Mouse (Mus musculus) spleen, adult 2 months (tissue): Measurements from ENCODE around the gene Calcoco1. TPM values are rescaled to one million over a fixed set of nuclear protein-coding genes. Genes with fewer than 3 reads are reported as not detected.

Experiments
- DNase-seq, 2 experiments: peaks; one replicate each; pipeline versions ENCODE4 v3.0.0 to v3.0.0-alpha.2; 2012 to 2021; ENCODE audit warnings: low spot score in 2 of 2, low read depth in 1 of 2
- H3K27ac ChIP-seq: fragments of 200-500 bp; 2 replicates; pipeline ENCODE4 v1.5.1; 2012; ENCODE audit warnings: low read length, inconsistent platforms; ENCODE audit not compliant: insufficient read depth
- H3K27me3 ChIP-seq: fragments of 200-500 bp; 2 replicates; pipeline ENCODE4 v1.6.1; 2012; ENCODE audit warnings: mild to moderate bottlenecking, moderate library complexity, low read length, inconsistent platforms; ENCODE audit not compliant: control insufficient read depth, insufficient read depth
- H3K36me3 ChIP-seq: fragments of 200-500 bp; 2 replicates; pipeline ENCODE4 v1.6.1; 2012; ENCODE audit warnings: mild to moderate bottlenecking, low read length, inconsistent platforms; ENCODE audit not compliant: control insufficient read depth, insufficient read depth
- H3K4me1 ChIP-seq: fragments of 200-500 bp; 2 replicates; pipeline ENCODE4 v1.6.1; 2011; ENCODE audit warnings: inconsistent platforms; ENCODE audit not compliant: control insufficient read depth, insufficient read depth, insufficient read length
- H3K4me3 ChIP-seq: fragments of 200-500 bp; 2 replicates; pipeline ENCODE4 v1.5.1; 2011; ENCODE audit warnings: mild to moderate bottlenecking, inconsistent platforms; ENCODE audit not compliant: insufficient read depth, insufficient read length; ENCODE audit errors: extremely low read depth
- CTCF ChIP-seq: fragments of 200-500 bp; IDR thresholded peaks from 2 replicates; pipeline ENCODE4 v1.5.1; 2011; ENCODE audit warnings: mild to moderate bottlenecking, inconsistent platforms; ENCODE audit not compliant: insufficient read depth, insufficient read length, insufficient replicate concordance; ENCODE audit errors: extremely low read depth
- POLR2A ChIP-seq: fragments of 200-500 bp; IDR thresholded peaks from 2 replicates; pipeline ENCODE4 v1.6.1; 2011; ENCODE audit warnings: low read depth, low read length, inconsistent platforms
- WGBS: fragments of 180-500 bp; shearing (Covaris S2); methylation state at CpG from one replicate; pipeline ENCODE4 v1.1.7; 2018; 5-methylcytosine and 5-hydroxymethylcytosine counted together
- polyA plus RNA-seq: library from polyadenylated mRNA; depleted of rRNA; stranded (reverse); fragments of >200 nt; gene quantifications from 2 replicates; pipeline ENCODE4 v1.2.3, GENCODE M21; 2012

Calcoco1 gene
- polyA plus RNA-seq, 1 experiment: 34.9 TPM

DNA sequence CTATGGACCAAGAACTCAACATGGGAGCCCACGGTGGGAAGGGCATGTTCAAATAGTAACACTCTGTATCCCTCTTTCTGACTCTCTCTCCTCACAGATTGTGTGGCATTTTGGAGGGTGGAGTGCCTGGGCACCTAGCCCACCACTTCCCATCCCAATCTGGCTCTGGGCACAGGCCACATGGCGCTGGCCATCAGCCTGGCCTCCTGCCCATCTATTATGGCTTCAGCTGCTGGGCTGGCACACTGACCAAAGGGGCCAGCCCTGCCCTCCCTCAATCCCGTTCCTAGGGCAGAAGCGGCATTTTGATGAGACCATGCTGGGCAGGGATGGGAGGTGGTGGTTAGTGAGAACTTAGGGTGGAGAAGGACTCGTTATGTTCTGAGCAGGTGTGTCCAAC, 11.3 kb upstream of the Calcoco1 start:
- 80% methylated on average over 5 of the region's 5 CpGs for WGBS
- no peak for DNase-seq
- H3K4me3 ChIP-seq: no peak overlapping the region
- H3K27me3 ChIP-seq: peaks cover 12% of the 10 kb centered on the region
- H3K36me3 ChIP-seq: no peaks in the 10 kb centered on the region
- no peak for TF ChIP-seq POLR2A
- TF ChIP-seq CTCF: no peak
- no peaks in the 10 kb centered on the region for H3K4me1 ChIP-seq
- no peak overlapping the region for H3K27ac ChIP-seq

DNA sequence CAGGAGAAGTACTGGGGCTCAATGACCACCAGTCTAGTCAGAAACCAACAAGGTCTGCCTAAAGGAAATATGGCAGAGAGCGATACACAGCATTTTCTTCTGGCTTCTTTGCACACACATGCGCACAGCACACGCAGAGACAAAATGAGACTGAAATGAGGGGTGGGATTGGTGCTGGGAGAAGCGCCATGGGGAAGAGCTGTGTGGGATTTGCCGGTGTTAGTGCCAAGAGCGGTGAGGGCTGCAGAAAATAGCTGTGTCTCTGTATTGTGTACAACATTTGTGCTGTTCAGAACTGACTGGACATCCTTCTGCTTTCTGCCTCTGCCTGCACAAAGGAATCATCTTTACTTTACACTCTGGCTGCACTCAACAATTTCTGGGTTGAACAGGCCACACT, 10.4 kb upstream of the Calcoco1 start:
- Histone ChIP-seq H3K27ac (no peak overlapping the region), H3K4me1 (no peaks in the 10 kb centered on the region), H3K27me3 (peaks cover 12% of the 10 kb centered on the region), H3K4me3 (no peak overlapping the region), H3K36me3 (no peaks in the 10 kb centered on the region)
- no peak for DNase-seq
- WGBS: 88% methylated on average over 6 of the region's 6 CpGs
- TF ChIP-seq POLR2A: no peak
- TF ChIP-seq CTCF: no peak

DNA sequence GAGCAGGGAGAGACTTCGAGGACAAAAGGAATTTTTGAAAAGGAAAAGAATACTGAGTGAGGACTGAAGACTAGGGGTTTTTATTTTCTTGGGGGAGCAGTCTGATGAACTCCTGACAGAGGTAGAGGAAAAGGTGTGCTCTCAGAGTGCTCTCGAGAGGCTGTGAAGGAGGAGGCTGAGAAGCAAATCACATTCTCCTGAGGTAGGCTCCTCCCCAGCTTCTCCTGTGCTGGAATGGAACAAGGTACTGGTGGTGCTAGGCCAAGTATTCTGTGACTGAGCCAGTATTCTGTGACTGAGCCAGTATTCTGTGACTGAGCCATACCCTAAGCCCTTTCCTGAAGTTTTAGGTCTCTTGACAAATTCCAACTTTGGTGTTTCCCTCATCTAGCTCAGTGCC, 6.0 kb upstream of the Calcoco1 start:
- Histone ChIP-seq H3K36me3 (no peaks in the 10 kb centered on the region), H3K4me3 (no peak overlapping the region), H3K27ac (no peak overlapping the region), H3K4me1 (no peaks in the 10 kb centered on the region), H3K27me3 (no peaks in the 10 kb centered on the region)
- DNase-seq: no peak
- no peak for TF ChIP-seq POLR2A
- no peak for TF ChIP-seq CTCF
- WGBS: 74% methylated on average over 2 of the region's 2 CpGs

DNA sequence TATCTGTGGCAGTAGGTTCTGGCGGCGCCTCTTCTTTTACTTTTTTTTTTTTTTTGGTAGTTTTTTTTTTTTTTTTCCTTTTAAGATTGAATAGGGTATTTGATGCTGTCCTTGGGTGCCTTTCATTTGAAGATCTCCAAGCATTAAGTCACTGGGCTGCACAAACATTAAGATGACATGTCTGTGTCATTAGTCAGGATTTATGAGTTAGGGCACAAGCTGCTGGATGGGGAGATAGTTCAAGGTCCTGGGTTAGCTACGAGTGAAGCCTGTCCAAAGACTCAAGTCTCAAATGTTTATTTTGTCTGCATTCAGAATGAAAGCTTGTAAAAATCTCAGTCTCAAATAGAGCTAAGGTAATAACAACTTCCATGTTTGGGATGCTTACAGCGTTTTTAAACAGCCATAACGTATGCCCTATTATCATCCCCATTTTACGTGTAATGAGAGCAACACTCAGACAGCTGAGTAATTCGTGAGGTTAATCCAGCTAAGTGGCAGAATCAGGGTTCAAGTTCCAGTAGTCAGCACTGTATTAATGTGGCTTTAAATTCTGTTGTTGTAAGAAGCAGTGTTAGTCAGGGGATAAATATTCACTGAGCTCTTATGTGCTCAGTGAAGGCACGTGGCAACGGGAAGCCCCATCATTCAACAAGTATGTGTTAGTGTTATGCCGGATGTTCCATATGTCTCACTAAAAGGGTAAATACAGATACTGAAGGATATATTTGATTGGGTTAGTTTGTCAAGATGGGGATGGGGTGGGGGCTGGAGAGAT, 1.6 kb upstream of the Calcoco1 start:
- Histone ChIP-seq H3K4me1 (peaks cover 2% of the 10 kb centered on the region; the same call in 1 of the 2 replicates), H3K27ac (no peak overlapping the region), H3K4me3 (no peak overlapping the region), H3K36me3 (peaks cover 2% of the 10 kb centered on the region; the same call in 1 of the 2 replicates), H3K27me3 (no peaks in the 10 kb centered on the region)
- no peak for TF ChIP-seq POLR2A
- TF ChIP-seq CTCF: no peak
- no peak for DNase-seq
- WGBS: 87% methylated on average over 10 of the region's 10 CpGs

DNA sequence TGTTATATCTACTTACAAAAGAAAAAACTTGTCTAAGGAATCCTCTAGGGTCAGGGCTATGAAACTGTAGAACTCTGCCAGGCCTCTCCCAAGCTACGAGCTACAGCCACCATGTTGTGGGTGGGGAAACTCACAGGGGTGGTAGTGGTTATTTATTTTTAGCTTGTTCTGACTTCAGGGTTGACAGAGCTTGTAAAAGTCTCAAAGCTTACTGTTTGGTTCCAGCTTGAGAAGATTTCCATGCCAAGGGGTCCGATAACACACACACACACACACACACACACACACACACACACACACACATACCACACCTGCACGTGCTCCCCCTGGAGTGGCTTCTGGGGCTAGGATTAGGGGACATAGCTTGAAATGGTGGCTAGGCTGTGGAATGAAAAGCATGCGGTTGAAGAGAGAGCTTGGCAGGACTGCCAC, 538 bp upstream of the Calcoco1 start:
- H3K4me3 ChIP-seq: no peak overlapping the region; the same call in 1 of the 2 replicates
- no peak for DNase-seq
- TF ChIP-seq CTCF (no peak), POLR2A (no peak)
- H3K27ac ChIP-seq: no peak overlapping the region
- WGBS: 41% methylated on average over 4 of the region's 4 CpGs
- peaks cover 2% of the 10 kb centered on the region; the same call in 1 of the 2 replicates for H3K4me1 ChIP-seq
- no peaks in the 10 kb centered on the region for H3K27me3 ChIP-seq
- H3K36me3 ChIP-seq: peaks cover 3% of the 10 kb centered on the region

GRCm38 (mm10) chr15:102721016-102721898, 721 bp downstream of the Calcoco1 start:
- Histone ChIP-seq H3K4me3 (peak overlapping the region; percentile 74), H3K36me3 (peaks cover 8% of the 10 kb centered on the region), H3K4me1 (peaks cover 2% of the 10 kb centered on the region; the same call in 1 of the 2 replicates), H3K27ac (0 out of 2 replicates have a peak overlapping the region, but pooled peaks have one; percentile 24), H3K27me3 (no peaks in the 10 kb centered on the region)
- 3% methylated on average over 14 of the region's 14 CpGs for WGBS
- no peak for DNase-seq
- TF ChIP-seq CTCF: no peak
- no peak for TF ChIP-seq POLR2A
